Mouse (Mus musculus) heart, embryonic 13.5 days (tissue): Measurements from ENCODE around the gene Khdrbs2. TPM values are rescaled to one million over a fixed set of nuclear protein-coding genes. Genes with fewer than 3 reads are reported as not detected.
"Not testable (repeated sequence)": the region's sequence is repeated elsewhere in the genome, so short reads cannot be mapped to it uniquely, and the experiment has no call there.

Source experiments
- ATAC-seq: fragments of 200-750 bp; cut with Nextera tagmentation; 2 replicates; pipeline ENCODE4 v1.8.0; 2017; ENCODE audit warnings: moderate TSS enrichment; ENCODE audit not compliant: insufficient number of reproducible peaks, low FRiP score, low TSS enrichment; ENCODE audit errors: extremely low read depth
- H3K27ac ChIP-seq: fragments of 300-500 bp; sonication (generic); replicated peaks from 2 replicates; pipeline ENCODE4 v1.5.1; 2015; ENCODE audit warnings: moderate library complexity, mild to moderate bottlenecking, inconsistent platforms
- H3K27me3 ChIP-seq: fragments of 300-500 bp; sonication (generic); replicated peaks from 2 replicates; pipeline ENCODE4 v1.6.1; 2015; ENCODE audit warnings: mild to moderate bottlenecking, inconsistent platforms
- H3K36me3 ChIP-seq: fragments of 300-500 bp; sonication (generic); 2 replicates; pipeline ENCODE4 v1.6.1; 2015; ENCODE audit warnings: mild to moderate bottlenecking, inconsistent platforms
- H3K4me1 ChIP-seq: fragments of 300-500 bp; sonication (generic); 2 replicates; pipeline ENCODE4 v1.6.1; 2015; ENCODE audit warnings: inconsistent platforms
- H3K4me2 ChIP-seq: fragments of 300-500 bp; sonication (generic); 2 replicates; pipeline ENCODE4 v1.6.1; 2015; ENCODE audit warnings: inconsistent platforms, mild to moderate bottlenecking, moderate library complexity
- H3K4me3 ChIP-seq: fragments of 300-500 bp; sonication (generic); 2 replicates; pipeline ENCODE4 v1.5.1; 2015; ENCODE audit warnings: moderate library complexity, mild to moderate bottlenecking, inconsistent platforms
- H3K9ac ChIP-seq: fragments of 300-500 bp; sonication (generic); 2 replicates; pipeline ENCODE4 v1.6.1; 2015; ENCODE audit warnings: inconsistent platforms, mild to moderate bottlenecking, moderate library complexity
- H3K9me3 ChIP-seq: fragments of 300-500 bp; sonication (generic); 2 replicates; pipeline ENCODE4 v1.6.1; 2016; ENCODE audit warnings: inconsistent platforms
- WGBS: fragments of 180-500 bp; shearing (Covaris S2); methylation state at CpG from one replicate; pipeline ENCODE4 v1.1.7; 2015; ENCODE audit warnings: mixed read lengths; 5-methylcytosine and 5-hydroxymethylcytosine counted together
- polyA plus RNA-seq: library from polyadenylated mRNA; unstranded; fragments of >200 nt; fragmentation: Nextera tagmentation; extraction: Ambion mirVana; gene quantifications from 2 replicates; pipeline ENCODE4 v1.2.1, GENCODE M21; 2015

Gene Khdrbs2
- polyA plus RNA-seq, 1 experiment from 2014 or later, result 1.4 TPM

DNA sequence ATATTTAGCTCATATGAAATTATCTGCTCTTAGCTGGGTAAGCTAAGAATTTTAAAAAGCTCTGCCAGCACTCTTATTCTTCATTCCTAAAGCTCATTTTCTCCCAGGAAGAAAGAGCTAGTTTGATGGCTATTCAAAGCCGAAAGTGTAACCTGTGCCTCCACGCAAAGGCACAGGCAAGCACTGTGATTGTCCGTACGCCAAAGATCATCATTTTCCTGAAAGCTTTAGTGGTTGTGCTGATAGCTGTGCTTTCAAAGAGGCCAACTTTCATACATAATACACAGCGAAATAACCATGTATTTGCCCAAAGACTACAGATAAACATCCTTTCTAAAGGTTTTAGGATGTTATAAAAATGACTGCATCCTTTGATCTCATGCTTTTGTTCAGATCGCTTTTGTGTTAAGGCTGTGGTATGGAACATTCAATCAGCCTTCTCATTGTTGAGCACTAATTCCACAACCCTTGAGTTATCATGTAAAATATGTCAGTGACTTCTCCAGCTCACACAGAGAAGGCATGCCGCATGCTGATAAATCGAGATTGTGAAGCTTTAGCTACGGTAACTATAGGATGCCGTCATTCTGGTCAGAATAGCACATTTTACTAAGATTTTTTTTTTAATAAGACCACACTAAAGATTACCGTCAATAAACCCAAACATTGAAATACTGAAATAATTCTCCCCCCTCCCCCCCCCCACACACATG lies 299.1 kb downstream of the Khdrbs2 start:
- H3K27me3 ChIP-seq, result no peaks in the 10 kb centered on the region
- no peak for ATAC-seq
- H3K4me2 ChIP-seq, result no peak overlapping the region
- H3K9ac ChIP-seq, result no peak overlapping the region
- H3K4me3 ChIP-seq, result no peak overlapping the region
- H3K36me3 ChIP-seq, result no peaks in the 10 kb centered on the region
- 73% methylated on average over 11 of the region's 11 CpGs for WGBS
- H3K9me3 ChIP-seq, result no peaks in the 10 kb centered on the region
- H3K4me1 ChIP-seq, result no peaks in the 10 kb centered on the region
- H3K27ac ChIP-seq, result no peak overlapping the region

DNA sequence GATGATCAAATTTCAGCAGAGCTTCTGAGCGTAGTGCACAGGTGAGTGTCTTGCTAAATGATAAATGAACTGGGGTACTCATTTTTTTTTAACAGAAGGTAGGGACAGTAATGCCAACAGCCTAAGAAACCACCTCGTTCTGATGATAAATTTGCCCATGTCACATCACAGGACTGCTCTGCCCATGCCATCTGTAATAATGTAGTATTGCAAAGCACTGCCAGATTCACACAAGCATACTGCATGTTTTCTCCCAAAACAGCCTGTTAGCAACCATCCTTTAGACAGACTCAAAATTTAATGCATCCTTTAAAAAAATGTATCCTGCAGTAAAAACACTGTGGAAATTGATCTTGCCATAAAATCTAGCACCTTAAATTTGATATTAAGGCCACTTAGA lies 315.4 kb downstream of the Khdrbs2 start:
- Histone ChIP-seq H3K27me3 (no peaks in the 10 kb centered on the region), H3K4me1 (no peaks in the 10 kb centered on the region), H3K27ac (no peak overlapping the region), H3K4me2 (no peak overlapping the region), H3K36me3 (no peaks in the 10 kb centered on the region), H3K4me3 (no peak overlapping the region), H3K9me3 (no peaks in the 10 kb centered on the region), H3K9ac (no peak overlapping the region)
- ATAC-seq, result no peak
- WGBS, result 60% methylated on average over 2 of the region's 2 CpGs

DNA sequence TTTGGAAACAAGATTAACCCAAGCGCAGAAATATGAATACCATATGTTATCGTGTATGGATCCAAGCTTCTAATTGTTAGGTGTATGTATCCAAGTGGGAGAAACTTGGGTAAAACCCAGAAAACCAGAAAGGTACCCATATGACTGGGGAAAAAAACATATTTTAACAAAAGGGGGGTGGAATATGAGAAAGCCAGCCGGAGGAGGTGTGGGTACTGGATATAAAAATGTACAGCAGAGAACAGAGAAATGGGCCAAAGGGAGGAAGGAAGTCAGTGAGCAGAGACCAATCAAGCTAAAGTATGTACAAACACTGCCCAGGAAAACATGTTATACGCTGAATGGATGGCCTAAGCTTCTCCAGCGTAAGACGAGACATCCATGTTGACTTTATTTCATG lies 330.9 kb downstream of the Khdrbs2 start:
- no peak overlapping the region for H3K4me2 ChIP-seq
- H3K4me1 ChIP-seq, result no peaks in the 10 kb centered on the region
- H3K9me3 ChIP-seq, result no peaks in the 10 kb centered on the region
- no peak overlapping the region for H3K27ac ChIP-seq
- 87% methylated on average over 6 of the region's 6 CpGs for WGBS
- no peak overlapping the region for H3K4me3 ChIP-seq
- no peaks in the 10 kb centered on the region for H3K36me3 ChIP-seq
- no peak overlapping the region for H3K9ac ChIP-seq
- no peak for ATAC-seq
- no peaks in the 10 kb centered on the region for H3K27me3 ChIP-seq

DNA sequence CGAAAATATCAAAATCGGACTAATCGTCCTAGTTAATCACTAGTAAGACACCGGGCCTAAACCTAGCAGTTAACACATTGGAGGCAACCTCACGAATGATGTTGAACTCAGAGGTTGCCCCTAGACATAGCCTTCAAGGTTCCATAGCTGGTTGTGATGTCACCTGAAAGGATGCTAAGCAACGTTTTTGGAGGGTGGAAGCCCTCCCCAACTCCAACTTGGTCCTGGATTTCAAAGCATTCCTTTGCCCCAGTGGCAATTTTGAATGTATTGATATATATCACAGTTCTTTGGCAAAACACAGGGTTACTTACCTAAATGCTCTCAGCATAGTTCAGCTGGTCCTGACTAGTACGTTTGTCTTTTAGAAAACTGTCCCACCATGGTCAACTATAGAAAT lies 374.7 kb downstream of the Khdrbs2 start, which contains the start of gene Gm5415:
Gene Gm5415 (minus strand): TSS at position 101 of the 400 bp plus-strand sequence.
- H3K27ac ChIP-seq, H3K27me3 ChIP-seq, H3K4me2 ChIP-seq, H3K4me3 ChIP-seq, ATAC-seq, H3K36me3 ChIP-seq, H3K9ac ChIP-seq, H3K9me3 ChIP-seq, H3K4me1 ChIP-seq: not testable (repeated sequence)
- 55% methylated on average over 2 of the region's 7 CpGs for WGBS

DNA sequence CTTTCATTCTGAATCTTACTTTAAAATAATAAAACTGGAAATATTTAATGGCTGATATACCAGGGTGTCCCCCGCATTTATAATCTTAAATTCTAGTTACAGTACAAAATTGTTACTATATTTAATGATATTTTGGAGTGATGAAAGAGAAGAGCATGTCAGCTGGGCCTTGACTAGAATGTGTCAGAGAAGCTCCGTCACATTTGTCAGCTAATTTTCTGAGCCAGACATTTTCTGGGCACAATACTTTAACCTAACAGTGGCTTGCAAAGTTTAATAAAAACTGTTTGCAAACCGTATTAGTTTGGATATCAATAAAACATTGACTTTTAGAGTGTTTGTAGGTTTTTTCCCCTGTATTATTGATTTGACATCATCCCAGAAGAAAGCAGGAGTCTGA lies 380.9 kb downstream of the Khdrbs2 start:
- no peaks in the 10 kb centered on the region for H3K9me3 ChIP-seq
- H3K4me1 ChIP-seq, result no peaks in the 10 kb centered on the region
- no peaks in the 10 kb centered on the region for H3K36me3 ChIP-seq
- 79% methylated on average over 3 of the region's 3 CpGs for WGBS
- no peak overlapping the region for H3K4me2 ChIP-seq
- no peak for ATAC-seq
- H3K4me3 ChIP-seq, result no peak overlapping the region
- no peak overlapping the region for H3K9ac ChIP-seq
- H3K27me3 ChIP-seq, result no peaks in the 10 kb centered on the region
- no peak overlapping the region for H3K27ac ChIP-seq

DNA sequence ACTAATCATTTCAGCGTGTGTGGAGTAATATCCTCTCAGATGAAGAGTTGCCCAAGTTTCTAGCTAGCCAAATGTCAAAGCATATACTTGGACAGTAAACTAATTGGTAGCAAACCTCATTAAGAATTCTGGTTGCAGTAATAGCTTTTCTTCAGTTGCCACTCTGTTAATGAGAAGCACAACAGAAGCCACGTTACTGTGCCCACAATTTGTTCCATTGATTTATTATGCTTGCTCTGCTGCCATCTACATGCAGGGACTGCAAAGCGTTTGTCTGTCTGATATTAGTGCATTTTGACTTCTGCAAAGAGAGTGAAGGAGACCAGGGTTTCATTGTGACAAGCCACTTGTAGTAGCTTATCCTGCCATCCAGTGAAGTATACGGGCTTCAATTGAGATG lies 381.4 kb downstream of the Khdrbs2 start:
- 50% methylated on average over 4 of the region's 4 CpGs for WGBS
- Histone ChIP-seq H3K9me3 (no peaks in the 10 kb centered on the region), H3K4me2 (no peak overlapping the region), H3K9ac (no peak overlapping the region), H3K36me3 (no peaks in the 10 kb centered on the region), H3K4me1 (no peaks in the 10 kb centered on the region), H3K27ac (no peak overlapping the region), H3K27me3 (no peaks in the 10 kb centered on the region), H3K4me3 (no peak overlapping the region)
- no peak for ATAC-seq

DNA sequence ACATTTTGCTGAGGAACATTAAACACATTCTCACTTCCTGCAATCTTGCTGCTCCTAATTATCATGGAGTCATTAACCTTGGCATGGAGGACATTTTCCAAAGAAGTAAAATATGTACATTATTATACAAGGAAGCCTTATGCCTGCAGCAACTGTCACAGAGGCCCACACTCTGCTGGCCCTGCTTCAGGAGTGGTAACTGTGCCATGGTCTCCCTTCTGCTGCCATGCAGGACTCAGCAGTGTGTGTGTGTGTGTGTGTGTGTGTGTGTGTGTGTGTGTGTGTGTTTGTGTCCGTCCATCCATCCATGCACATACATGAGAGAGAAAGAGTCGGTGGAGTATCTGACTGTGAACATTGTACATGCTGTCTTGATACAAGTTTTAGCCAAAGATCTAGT lies 396.4 kb downstream of the Khdrbs2 start:
- H3K4me1 ChIP-seq, result no peaks in the 10 kb centered on the region
- 86% methylated on average over 2 of the region's 2 CpGs for WGBS
- ATAC-seq, result no peak

DNA sequence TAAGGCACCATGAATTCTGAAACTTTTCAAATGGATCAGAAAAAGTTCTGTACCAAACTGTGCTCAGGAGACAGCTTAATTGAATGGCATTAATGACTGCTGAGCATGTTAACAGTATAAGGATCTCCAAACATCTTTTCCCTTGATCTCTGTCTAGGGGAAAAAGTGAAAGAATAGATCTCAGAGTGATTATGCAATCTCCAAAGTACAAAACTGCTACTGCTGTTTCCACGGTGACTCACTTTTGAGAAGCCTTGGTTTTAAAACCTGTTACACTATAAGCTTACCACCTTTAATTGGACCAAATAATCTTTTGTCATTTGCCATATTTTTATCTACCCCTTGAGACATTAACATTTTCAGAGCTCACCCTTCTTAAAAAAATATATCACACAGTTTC lies 453.5 kb downstream of the Khdrbs2 start:
- no peaks in the 10 kb centered on the region for H3K36me3 ChIP-seq
- H3K4me2 ChIP-seq, result no peak overlapping the region
- 89% methylated on average over 1 of the region's 1 CpGs for WGBS
- H3K4me3 ChIP-seq, result no peak overlapping the region
- no peak overlapping the region for H3K27ac ChIP-seq
- H3K27me3 ChIP-seq, result no peaks in the 10 kb centered on the region
- H3K9me3 ChIP-seq, result no peaks in the 10 kb centered on the region
- ATAC-seq, result no peak
- H3K9ac ChIP-seq, result no peak overlapping the region
- no peaks in the 10 kb centered on the region for H3K4me1 ChIP-seq

More for the DNA sequence above, 396.4 kb downstream of the Khdrbs2 start:
- Histone ChIP-seq H3K36me3 (no peaks in the 10 kb centered on the region), H3K9ac (no peak overlapping the region), H3K4me3 (no peak overlapping the region), H3K27ac (no peak overlapping the region), H3K27me3 (no peaks in the 10 kb centered on the region), H3K9me3 (no peaks in the 10 kb centered on the region), H3K4me2 (no peak overlapping the region)

DNA sequence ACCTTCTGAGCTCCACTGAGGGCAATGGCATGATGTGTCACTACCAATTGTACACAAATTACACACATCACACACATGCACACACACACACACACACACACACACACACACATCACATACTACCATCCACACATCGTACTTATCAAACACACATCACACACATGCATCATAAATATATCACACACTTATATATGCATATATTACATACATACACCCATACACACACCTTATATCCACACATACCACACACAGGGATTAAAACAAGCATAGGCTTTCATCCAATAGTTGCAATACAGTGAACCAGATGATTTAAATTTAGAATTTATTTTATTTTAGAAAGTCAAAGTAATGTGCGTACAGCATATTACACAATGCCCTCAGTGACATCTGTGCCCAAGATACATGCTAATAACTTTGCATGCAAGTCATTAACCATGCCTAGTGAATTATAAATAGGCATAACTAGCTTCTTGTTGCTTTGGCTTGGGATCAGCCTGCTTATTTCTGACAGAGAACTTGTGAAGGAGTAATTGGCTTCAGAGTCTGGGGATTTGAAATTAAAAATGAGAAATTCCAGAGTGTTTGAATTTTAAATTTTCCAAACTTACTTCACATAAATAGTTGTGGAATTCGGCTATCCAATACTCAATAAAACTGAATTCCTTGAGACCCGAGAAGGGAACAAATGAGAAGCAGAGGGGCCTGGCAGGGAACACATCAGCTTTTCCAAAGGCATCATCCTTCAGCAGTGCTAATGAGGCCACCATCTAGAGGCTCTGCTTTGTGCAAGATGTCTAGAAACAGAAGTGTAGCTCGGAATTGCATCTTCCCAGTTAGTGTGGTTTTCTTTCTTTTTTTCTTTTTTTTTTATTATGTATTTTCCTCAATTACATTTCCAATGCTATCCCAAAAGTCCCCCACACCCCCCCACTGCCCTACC lies 460.2 kb downstream of the Khdrbs2 start:
- 68% methylated on average over 5 of the region's 5 CpGs for WGBS

DNA sequence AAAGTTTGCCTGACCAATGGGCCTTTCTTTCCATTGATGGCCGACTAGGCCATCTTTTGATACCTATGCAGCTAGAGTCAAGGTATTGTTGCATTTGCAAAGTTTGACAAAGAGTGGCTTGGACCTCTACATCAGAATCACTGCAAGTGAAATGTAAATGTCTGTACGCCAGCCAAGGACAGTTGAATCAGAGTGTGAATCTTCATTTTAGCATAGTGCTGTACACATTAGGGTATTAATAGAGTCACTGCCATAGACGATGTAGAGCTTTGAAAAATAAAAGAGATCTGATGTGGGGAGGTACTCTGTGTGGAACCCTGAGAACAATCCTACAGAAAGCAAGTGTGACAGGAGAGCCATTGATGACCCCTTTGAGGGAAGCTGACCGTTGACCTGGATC lies 460.9 kb downstream of the Khdrbs2 start:
- Histone ChIP-seq H3K9ac (no peak overlapping the region), H3K4me2 (no peak overlapping the region), H3K27ac (no peak overlapping the region), H3K27me3 (no peaks in the 10 kb centered on the region), H3K4me1 (no peaks in the 10 kb centered on the region), H3K4me3 (no peak overlapping the region), H3K9me3 (no peaks in the 10 kb centered on the region), H3K36me3 (no peaks in the 10 kb centered on the region)
- WGBS, result 77% methylated on average over 4 of the region's 4 CpGs
- no peak for ATAC-seq

More for the DNA sequence above, 460.2 kb downstream of the Khdrbs2 start:
- no peak overlapping the region for H3K9ac ChIP-seq
- no peaks in the 10 kb centered on the region for H3K4me1 ChIP-seq
- H3K9me3 ChIP-seq, result no peaks in the 10 kb centered on the region
- no peak for ATAC-seq
- no peak overlapping the region for H3K27ac ChIP-seq
- H3K4me3 ChIP-seq, result no peak overlapping the region
- no peak overlapping the region for H3K4me2 ChIP-seq
- no peaks in the 10 kb centered on the region for H3K36me3 ChIP-seq
- H3K27me3 ChIP-seq, result no peaks in the 10 kb centered on the region

DNA sequence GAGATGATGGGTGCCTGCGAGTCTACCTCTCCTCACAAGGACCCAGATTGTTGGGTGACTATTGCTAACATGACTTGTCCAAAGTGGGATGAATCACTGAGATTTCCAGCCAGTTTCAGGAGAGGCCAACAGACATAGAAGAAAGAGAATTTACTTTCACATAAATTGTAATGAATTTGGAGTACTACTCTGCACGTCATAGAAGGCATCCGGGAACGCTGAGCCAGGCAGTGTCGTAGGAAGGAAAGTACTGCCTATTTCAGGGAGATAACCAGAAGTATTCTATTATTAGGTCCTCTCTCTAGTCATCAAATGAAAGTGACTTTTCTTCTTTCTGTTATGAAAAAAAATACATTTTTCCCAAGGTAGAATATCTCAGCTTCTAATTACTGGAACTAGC lies 466.6 kb downstream of the Khdrbs2 start:
- H3K27me3 ChIP-seq, result no peaks in the 10 kb centered on the region
- no peak overlapping the region for H3K9ac ChIP-seq
- H3K9me3 ChIP-seq, result no peaks in the 10 kb centered on the region
- WGBS, result 79% methylated on average over 5 of the region's 5 CpGs
- no peak overlapping the region for H3K27ac ChIP-seq
- H3K4me3 ChIP-seq, result no peak overlapping the region
- H3K4me1 ChIP-seq, result no peaks in the 10 kb centered on the region
- H3K36me3 ChIP-seq, result no peaks in the 10 kb centered on the region
- no peak overlapping the region for H3K4me2 ChIP-seq
- ATAC-seq, result no peak
